In genomic region chr16:37109285-37109684, GRCm38 (mm10) we compare ENCODE assay signal across 9 mouse cellular contexts.
DNase-seq lines count a peak whose midpoint lies in the region; ATAC-seq lines count a peak whose summit lies in the region.
"Had no signal": no experiment of that assay in that cellular context is flagged by ENCODE, and none has a peak within 500 bp of the region (broad histone marks: within the 10 kb centered on the region; RNA-seq: fewer than 3 reads in every experiment).

No protein-coding gene starts in this region.

- H3K4me2 ChIP-seq in liver, embryonic 12.5 days = no peak overlapping the region
- H3K4me2 ChIP-seq in forebrain, embryonic 14.5 days (ENCODE audit: low read length) = no peak overlapping the region
- no peak overlapping the region for H3K4me2 ChIP-seq in intestine, embryonic 14.5 days (ENCODE audit: low read length)
- H3K4me2 ChIP-seq in liver, embryonic 11.5 days = no peak overlapping the region
- H3K4me2 ChIP-seq: embryonic facial prominence, embryonic 15.5 days had no signal

- H3K4me1 ChIP-seq in liver, embryonic 12.5 days = no peaks in the 10 kb centered on the region
- no peaks in the 10 kb centered on the region for H3K4me1 ChIP-seq in forebrain, embryonic 14.5 days (ENCODE audit: control insufficient read depth, insufficient read depth, low read length)
- no peaks in the 10 kb centered on the region for H3K4me1 ChIP-seq in intestine, embryonic 14.5 days (replicated peaks; ENCODE audit: control insufficient read depth, insufficient read depth, low read length)
- no peaks in the 10 kb centered on the region for H3K4me1 ChIP-seq in liver, embryonic 11.5 days (replicated peaks; ENCODE audit: control insufficient read depth, insufficient read depth, low read length)
- H3K4me1 ChIP-seq: embryonic facial prominence, embryonic 15.5 days had no signal

- no peak for ATAC-seq in liver, embryonic 12.5 days
- peak; percentile 93 for ATAC-seq in forebrain, embryonic 14.5 days
- 0 out of 2 replicates have a peak, but pooled peaks have one; percentile 50 for ATAC-seq in intestine, embryonic 14.5 days (replicated peaks; ENCODE audit: low FRiP score, low TSS enrichment, low read depth)
- ATAC-seq in liver, embryonic 11.5 days (replicated peaks; ENCODE audit: low FRiP score) = peak; percentile 43; the same call in 1 of the 2 replicates

- WGBS in liver, embryonic 12.5 days (ENCODE audit: insufficient replicate concordance) = 27% methylated on average over 3 of the region's 3 CpGs
- 35% methylated on average over 3 of the region's 3 CpGs for WGBS in forebrain, embryonic 14.5 days
- WGBS in intestine, embryonic 14.5 days = 41% methylated on average over 3 of the region's 3 CpGs
- 29% methylated on average over 3 of the region's 3 CpGs for WGBS in liver, embryonic 11.5 days

- no peaks in the 10 kb centered on the region for H3K27me3 ChIP-seq in liver, embryonic 12.5 days (replicated peaks)
- no peaks in the 10 kb centered on the region for H3K27me3 ChIP-seq in forebrain, embryonic 14.5 days (replicated peaks; ENCODE audit: control insufficient read depth, insufficient read depth, low read length)
- H3K27me3 ChIP-seq in intestine, embryonic 14.5 days (replicated peaks; ENCODE audit: control insufficient read depth, insufficient read depth, low read length) = no peaks in the 10 kb centered on the region
- no peaks in the 10 kb centered on the region; the same call in 1 of the 2 replicates for H3K27me3 ChIP-seq in liver, embryonic 11.5 days (replicated peaks; ENCODE audit: control insufficient read depth, insufficient read depth, low read length)
- H3K27me3 ChIP-seq: embryonic facial prominence, embryonic 15.5 days had no signal

- H3K27ac ChIP-seq in liver, embryonic 12.5 days = no peak overlapping the region
- H3K27ac ChIP-seq in forebrain, embryonic 14.5 days (ENCODE audit: low read depth, low read length) = no peak overlapping the region
- no peak overlapping the region for H3K27ac ChIP-seq in intestine, embryonic 14.5 days (ENCODE audit: low read depth)
- H3K27ac ChIP-seq in liver, embryonic 11.5 days (ENCODE audit: low read depth, low read length) = no peak overlapping the region
- H3K27ac ChIP-seq: embryonic facial prominence, embryonic 15.5 days had no signal

- no peaks in the 10 kb centered on the region for H3K36me3 ChIP-seq in liver, embryonic 12.5 days
- no peaks in the 10 kb centered on the region for H3K36me3 ChIP-seq in forebrain, embryonic 14.5 days (ENCODE audit: control insufficient read depth, insufficient read depth, low read length)
- H3K36me3 ChIP-seq in intestine, embryonic 14.5 days (ENCODE audit: control insufficient read depth, insufficient read depth, low read length) = no peaks in the 10 kb centered on the region
- H3K36me3 ChIP-seq in liver, embryonic 11.5 days (ENCODE audit: control insufficient read depth, insufficient read depth, low read length) = no peaks in the 10 kb centered on the region
- H3K36me3 ChIP-seq: embryonic facial prominence, embryonic 15.5 days had no signal

- no peaks in the 10 kb centered on the region for H3K9me3 ChIP-seq in liver, embryonic 12.5 days (replicated peaks)
- no peaks in the 10 kb centered on the region for H3K9me3 ChIP-seq in forebrain, embryonic 14.5 days (replicated peaks; ENCODE audit: control insufficient read depth, low read length)
- H3K9me3 ChIP-seq in intestine, embryonic 14.5 days (ENCODE audit: control insufficient read depth, low read length) = no peaks in the 10 kb centered on the region
- H3K9me3 ChIP-seq in liver, embryonic 11.5 days (ENCODE audit: control insufficient read depth, low read length) = no peaks in the 10 kb centered on the region
- H3K9me3 ChIP-seq: embryonic facial prominence, embryonic 15.5 days had no signal

- no peak overlapping the region for H3K4me3 ChIP-seq in liver, embryonic 12.5 days
- no peak overlapping the region for H3K4me3 ChIP-seq in forebrain, embryonic 14.5 days (ENCODE audit: low read depth, low read length)
- no peak overlapping the region for H3K4me3 ChIP-seq in intestine, embryonic 14.5 days (ENCODE audit: low read depth, low read length)
- no peak overlapping the region for H3K4me3 ChIP-seq in liver, embryonic 11.5 days (ENCODE audit: low read depth, low read length)
- H3K4me3 ChIP-seq: embryonic facial prominence, embryonic 15.5 days had no signal

- DNase-seq in liver = peak; percentile 11
- peak; percentile 4 for DNase-seq in c-Kit-positive CD71-positive TER-119-negative erythroid progenitor cells, embryonic 14.5 days (ENCODE audit: low read depth)
- DNase-seq in forebrain, embryonic 14.5 days (ENCODE audit: low spot score) = peak; percentile 89
- DNase-seq in intestine, embryonic 14.5 days (ENCODE audit: low spot score) = no peak
- no peak for DNase-seq in liver, embryonic 11.5 days (ENCODE audit: low spot score)
- DNase-seq in ovary, postnatal 14 days (ENCODE audit: low spot score) = peak; percentile 23
- DNase-seq in T-cell, adult 2 months (ENCODE audit: low spot score) = no peak

- no peak overlapping the region for H3K9ac ChIP-seq in liver, embryonic 12.5 days
- H3K9ac ChIP-seq in forebrain, embryonic 14.5 days (ENCODE audit: low read length) = no peak overlapping the region
- H3K9ac ChIP-seq in intestine, embryonic 14.5 days (ENCODE audit: low read length) = no peak overlapping the region
- H3K9ac ChIP-seq in liver, embryonic 11.5 days (ENCODE audit: low read depth, low read length) = no peak overlapping the region
- H3K9ac ChIP-seq: embryonic facial prominence, embryonic 15.5 days had no signal

Comparison
In these comparisons a context has a peak if more than half of its experiments do, and no peak if none do; other contexts are left out.
1. DNase-seq: peak in liver (single experiment), c-Kit-positive CD71-positive TER-119-negative erythroid progenitor cells, embryonic 14.5 days (single experiment), forebrain, embryonic 14.5 days (single experiment) and ovary, postnatal 14 days (single experiment); none in intestine, embryonic 14.5 days (single experiment), liver, embryonic 11.5 days (single experiment) and T-cell, adult 2 months (single experiment).